Mouse (Mus musculus): ENCODE measurements around the gene Echdc3.

Echdc3 gene

DNA sequence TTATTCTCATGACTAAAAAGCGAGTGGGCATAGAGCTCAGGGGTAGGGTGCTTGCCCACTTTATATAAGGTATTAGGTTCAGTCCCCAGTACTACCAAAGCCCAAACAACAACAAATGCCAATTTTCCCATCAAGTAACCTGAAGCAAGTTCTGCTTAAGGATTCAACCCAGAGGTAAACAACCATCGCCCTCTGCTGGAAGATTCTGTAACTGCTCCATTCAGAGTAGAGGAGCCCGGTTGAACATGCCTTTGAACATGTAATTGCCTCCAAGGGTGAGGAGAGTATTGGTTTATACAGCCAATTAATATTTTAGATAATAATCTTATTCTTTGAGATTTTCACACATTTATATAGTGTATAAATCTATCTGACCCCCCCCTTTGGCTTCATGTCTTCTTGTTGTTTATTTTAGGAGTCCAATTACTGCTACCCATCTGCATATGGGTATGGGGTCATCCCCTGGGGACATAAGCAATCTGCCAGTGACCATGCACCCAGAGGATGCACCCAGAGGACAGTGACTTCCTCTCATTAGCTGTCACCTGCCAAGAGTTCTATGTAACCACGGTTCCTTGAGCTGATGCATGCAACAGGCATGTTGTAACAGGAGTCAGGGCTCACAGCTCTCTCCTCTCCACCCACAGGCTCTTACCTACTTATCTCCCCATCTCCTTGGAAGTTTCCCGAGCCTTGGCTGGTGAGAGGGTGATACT lies 44.8 kb downstream of the Echdc3 start:
- DNase-seq (ENCODE audit: low spot score) = peak; percentile 81

DNA sequence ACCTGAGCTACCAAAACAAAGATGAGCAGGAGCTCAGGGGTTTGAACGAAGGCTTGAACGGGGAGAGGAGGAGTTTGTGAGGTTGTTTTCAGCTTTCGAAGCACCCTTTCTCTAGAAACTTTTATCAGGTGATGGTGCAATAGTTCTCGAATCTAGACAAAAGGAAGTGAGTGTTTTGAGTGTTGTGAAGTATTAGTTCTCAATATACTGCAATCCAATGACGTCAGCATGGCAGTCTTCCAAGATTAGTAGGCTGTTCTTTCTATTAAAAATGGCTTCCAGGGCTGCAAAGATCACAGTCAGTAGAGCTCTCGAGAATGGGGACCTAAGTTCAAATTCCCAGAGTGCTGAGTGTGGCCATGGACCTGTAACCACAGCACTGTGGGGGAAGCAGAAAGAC lies 47.1 kb downstream of the Echdc3 start:
- DNase-seq (ENCODE audit: low spot score) = no peak

- no peak for DNase-seq (ENCODE audit: low spot score)
Observed at GRCm38 (mm10) chr2:6164606-6165290, 48.1 kb downstream of the Echdc3 start.

DNA sequence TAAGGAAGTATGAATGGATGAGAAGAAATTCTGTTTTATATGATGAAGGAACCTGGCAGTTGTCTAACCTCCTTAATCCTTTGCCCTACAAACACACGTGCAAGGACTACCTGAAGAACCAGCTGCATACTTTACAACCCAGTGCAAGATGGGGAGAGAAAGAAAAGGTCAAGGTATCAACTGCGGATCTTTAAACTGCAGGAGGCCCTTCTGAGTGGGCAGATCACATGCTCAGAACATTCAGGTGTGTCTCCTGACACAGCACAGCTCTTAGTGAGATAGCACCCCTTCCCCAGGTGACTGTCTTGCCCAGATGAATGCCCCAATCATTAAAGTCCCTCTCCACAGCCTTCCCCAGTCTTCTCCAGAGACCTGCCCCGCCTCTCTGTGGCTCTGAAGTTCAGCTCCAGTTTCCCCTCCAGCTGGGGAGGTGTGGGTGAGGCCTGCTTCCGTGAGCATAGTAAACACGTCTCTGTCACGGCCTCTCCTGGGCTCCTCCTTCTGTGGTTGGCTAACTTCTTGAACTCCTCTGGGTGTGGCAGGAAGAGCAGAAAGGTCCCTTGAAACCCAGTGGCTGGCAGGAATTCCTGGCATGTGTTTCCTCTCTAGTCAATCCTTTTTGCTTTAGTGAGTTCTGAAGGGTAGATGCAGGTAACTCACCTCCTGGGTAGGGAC lies 50.3 kb downstream of the Echdc3 start:
- DNase-seq (ENCODE audit: low spot score) = no peak

GRCm38 (mm10) chr2:6159735-6160134 lies 53.1 kb downstream of the Echdc3 start:
- DNase-seq (ENCODE audit: low spot score) = no peak

- DNase-seq (ENCODE audit: low spot score) = no peak
Observed at GRCm38 (mm10) chr2:6159219-6159618, 53.6 kb downstream of the Echdc3 start.

DNA sequence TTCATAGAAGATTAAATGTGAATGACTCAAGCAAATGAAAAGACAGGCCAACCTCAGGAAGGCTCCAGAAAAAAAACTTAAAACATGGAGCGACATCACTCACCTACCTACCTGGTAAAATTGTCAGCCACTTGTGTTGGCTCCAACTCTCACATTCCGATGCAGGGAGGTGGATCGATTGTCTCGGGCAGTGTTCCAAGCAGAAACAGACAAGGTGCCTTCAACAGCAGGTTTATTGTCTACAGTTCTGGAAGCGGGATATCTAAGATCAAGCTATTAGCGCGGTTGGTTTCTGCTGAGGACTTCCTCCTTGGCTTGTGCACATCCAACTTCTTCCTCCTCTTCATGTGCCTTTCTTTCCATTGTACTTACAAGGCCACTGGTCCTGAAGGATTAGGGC lies 55.2 kb downstream of the Echdc3 start:
- no peak for DNase-seq (ENCODE audit: low spot score)

GRCm38 (mm10) chr2:6157208-6157607 lies 55.6 kb downstream of the Echdc3 start:
- no peak for DNase-seq (ENCODE audit: low spot score)

- DNase-seq (ENCODE audit: low spot score) = no peak
Observed at GRCm38 (mm10) chr2:6149801-6150200, 63.0 kb downstream of the Echdc3 start.

- no peak for DNase-seq (ENCODE audit: low spot score)
Observed at GRCm38 (mm10) chr2:6146901-6147300, 65.9 kb downstream of the Echdc3 start.

DNA sequence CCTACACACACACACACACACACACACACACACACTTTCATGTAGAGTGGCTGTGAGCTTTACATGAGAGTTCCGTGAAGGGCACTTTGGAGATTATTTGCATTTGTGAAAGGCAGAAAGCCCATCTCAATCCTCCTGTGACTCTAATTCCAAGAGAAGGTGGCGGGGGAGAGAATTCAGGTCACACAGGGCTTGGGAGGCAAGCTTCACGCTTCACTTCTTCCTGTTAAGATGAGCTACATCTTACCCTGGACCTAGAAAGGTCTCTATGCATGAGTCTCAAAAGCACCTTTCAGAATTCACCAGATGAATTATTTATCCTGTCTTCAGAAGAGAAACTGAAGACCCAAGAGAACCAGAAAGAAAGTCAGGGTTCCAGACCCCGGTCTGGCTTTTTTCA lies 66.6 kb downstream of the Echdc3 start:
- DNase-seq (ENCODE audit: low spot score) = no peak

GRCm38 (mm10) chr2:6145611-6146010 lies 67.2 kb downstream of the Echdc3 start:
- no peak for DNase-seq (ENCODE audit: low spot score)

DNA sequence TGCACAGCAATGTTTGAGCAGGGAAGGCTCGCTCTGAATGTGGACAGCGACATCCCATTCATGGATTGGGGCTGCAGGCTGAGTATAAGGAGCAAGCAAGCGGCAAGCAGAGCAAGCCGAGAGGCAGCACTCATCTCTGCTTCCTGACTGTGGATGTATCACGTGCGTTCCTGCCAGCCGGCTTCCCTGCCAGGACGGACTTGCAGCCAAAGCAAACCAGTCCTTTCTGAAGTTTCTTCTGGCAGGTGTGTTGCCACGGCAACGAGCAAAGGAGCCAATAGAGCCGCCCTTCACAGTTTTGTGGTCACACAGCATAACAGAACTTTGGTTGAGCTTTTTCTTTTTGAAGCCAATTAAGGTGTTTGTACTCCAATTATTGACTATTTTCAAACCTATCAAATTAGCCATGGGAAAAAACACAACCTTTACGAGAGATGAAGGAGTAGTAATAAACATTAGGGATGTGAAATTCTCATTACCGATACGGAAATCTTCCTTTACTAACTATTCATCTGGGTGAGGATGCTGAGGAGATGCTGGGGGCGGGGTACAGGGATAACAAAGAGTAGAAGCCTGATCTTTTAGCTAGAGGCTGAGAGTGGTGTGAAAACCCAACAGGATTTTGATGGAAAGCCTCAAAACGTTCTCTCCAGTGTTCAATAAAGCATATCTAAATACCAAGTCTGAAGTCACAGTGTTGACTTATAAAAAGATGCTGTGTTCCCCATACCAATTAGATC lies 69.7 kb downstream of the Echdc3 start:
- DNase-seq (ENCODE audit: low spot score) = no peak

DNA sequence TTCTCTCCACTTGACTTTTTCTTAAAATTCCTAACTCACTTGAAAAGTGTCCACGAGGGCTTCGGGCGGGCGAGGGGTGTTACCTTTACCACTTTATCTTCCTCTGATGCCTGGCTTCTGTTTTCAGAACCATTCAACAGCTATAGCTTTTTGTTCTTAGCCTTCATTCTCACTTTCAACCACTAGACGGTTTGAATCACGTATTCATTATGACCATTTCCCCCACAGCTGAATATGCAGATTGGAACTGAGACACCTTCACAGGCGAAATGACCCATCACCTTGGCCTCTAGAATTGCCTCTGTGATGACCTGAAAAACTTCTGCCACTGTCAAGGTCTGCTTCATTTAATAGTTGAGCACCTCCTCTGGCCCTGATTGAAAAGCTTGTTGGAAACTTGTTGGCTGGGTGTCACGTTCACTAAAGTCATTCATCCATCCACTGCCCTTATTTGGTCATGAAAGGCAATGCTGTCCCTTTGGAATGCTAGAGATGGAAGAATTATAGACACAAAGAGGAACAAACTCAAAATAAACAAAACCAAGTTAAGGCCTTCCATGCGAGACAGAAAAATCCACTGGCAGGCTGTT lies 72.2 kb downstream of the Echdc3 start:
- DNase-seq (ENCODE audit: low spot score) = no peak

All from embryo, embryonic 10 days (tissue).